Mouse (Mus musculus) embryo, embryonic 10 days (tissue): Measurements from ENCODE around the gene Ghr.

Source experiments
- DNase-seq: peaks from one replicate; pipeline ENCODE4 v3.0.0-alpha.2; 2015; ENCODE audit warnings: low spot score

Ghr gene

GRCm38 (mm10) chr15:3582807-3583636 lies at the start of gene Ghr:
Gene Ghr, minus strand, starts transcription at chr15:3583492.
- DNase-seq: peak; percentile 87

- DNase-seq: no peak
These were observed 39.5 kb upstream of the Ghr start for GRCm38 (mm10) chr15:3622746-3623145.

- no peak for DNase-seq
These were observed 37.1 kb upstream of the Ghr start for GRCm38 (mm10) chr15:3620368-3620767.

DNA sequence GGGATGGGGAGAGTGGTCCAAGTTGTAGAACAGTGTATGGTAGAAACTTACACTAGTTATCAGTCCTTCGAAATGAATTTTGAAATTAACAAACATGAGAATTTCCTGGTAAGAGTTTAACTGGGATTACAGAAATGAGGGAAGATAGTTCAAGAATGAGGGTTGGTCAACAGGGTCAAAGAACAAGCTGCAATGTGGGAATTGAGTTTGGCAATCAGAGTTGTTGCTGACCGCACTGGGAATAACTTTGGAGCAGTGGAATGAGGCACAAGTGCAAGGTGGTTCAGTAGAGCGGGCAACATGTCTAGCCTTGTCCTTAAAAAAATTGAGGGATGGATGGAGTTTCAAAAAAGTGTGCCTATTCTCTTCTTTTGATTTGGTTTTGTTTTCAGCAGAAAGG lies 35.0 kb upstream of the Ghr start:
- no peak for DNase-seq

DNA sequence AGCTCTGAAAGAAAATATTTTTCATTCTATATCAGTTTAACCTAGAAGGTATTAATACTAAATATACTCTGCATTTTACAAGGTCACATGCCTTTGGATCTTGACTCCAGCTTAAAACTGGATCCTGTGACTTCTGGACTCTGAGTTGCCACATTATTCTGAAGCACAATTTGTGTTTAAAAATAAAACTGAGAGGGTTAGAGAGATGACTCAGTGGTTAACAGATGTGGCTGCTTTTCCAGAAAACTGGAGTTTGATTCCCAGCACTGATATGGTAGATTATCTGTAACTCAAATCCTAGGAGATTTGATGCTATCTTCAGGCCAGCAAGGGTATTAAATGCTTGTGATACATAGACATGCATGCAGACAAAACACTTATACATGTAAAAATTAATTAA lies 28.7 kb upstream of the Ghr start:
- no peak for DNase-seq

DNA sequence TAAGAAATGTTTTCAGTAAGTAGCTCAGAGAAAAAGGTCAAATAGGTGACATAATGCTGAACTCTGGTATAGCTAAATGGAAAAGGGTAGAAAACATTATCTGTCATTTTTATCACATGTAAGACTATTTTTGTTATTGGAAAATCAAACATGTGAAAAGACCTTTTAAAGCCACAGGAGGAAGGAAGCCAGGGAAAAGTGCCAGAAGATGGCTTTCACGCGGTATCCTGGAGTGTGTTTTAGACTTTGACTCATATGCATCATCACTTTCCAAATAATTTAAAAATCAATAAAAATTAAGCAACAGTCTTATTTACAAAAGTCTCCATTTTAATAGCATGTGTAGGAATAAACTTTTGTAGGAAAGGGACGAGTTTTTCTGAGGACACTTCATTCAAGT lies 24.7 kb upstream of the Ghr start:
- no peak for DNase-seq

- no peak for DNase-seq
These were observed 18.8 kb upstream of the Ghr start for GRCm38 (mm10) chr15:3602098-3602486.

DNA sequence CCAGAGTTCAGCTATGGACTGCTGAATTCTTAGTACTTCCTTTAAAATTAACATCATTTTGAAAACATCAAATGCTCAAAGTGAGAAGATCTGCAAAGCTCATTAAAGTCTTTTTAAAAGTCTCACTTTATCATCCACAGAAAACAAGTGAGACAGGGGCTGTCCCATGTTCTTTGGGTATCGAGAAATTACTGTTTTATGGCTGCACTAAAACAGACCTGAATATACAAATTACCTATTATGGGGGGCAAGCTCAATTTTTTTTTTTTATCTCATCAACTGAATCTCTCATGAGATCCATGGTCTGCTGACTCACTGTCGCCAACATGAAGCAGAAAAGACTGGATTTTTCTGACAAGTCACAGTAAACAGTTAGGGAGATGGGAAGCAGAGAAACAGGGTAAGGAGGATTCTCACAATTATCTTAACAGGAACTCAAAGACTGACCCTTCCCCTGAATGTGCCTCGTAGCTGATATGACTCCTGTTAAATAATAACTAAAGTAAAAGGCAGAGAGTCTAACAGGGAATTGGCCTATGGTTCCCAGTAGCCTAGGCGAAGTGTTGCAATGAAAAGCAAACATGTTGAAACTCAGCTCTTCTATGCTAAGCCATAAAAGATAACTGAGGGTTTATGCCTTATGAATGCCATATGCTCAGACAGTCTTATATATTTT lies 18.3 kb upstream of the Ghr start:
- no peak for DNase-seq

GRCm38 (mm10) chr15:3587879-3588278 lies 4.6 kb upstream of the Ghr start:
- no peak for DNase-seq

- no peak for DNase-seq
These were observed 1.1 kb upstream of the Ghr start for GRCm38 (mm10) chr15:3584361-3584760.

DNA sequence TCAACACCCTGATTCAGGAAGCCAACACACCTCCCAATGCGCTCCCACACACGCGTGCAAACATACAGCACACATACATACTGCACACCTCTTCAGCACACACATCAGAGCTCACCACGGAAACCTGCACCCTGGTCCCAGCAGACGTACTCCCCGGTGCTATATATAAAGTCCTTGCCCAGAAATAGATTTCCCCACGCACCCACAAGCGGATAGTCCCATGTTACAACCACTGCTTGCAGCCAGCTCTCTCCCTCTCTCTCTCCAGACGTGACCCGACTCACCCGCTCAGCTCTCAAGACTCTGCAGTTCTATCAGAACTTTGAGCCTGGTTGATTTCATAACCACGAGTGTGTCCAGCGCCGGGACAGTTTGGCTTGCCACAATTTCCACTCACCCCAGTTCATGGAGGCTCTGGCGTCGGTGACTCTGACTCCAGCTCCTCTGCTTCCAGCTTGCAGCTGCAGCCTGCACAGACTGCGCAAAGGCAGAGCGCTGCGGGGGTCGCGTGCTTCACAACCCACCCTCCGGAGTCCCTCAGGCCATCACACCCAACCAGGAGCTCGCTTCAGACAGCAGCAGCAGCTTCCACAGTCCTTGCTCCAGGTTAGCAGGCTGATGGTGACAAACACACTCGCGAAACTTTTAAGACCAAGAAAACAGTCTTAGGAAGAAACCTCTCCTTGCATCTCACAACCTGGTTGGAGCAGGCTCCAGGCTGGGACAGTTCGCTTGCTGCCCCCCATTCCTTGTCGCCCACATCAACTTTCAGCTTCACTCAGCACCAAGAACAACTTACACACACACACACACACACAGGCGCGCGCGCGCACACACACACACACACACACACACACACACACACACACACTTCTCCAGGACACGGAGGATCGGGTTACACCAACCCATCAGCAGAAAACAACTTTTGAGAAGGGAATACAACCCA lies 1.2 kb downstream of the Ghr start:
- peak; percentile 62 for DNase-seq

GRCm38 (mm10) chr15:3581337-3581736 lies 2.0 kb downstream of the Ghr start:
- no peak for DNase-seq

- no peak for DNase-seq
These were observed 3.1 kb downstream of the Ghr start for GRCm38 (mm10) chr15:3580216-3580615.

DNA sequence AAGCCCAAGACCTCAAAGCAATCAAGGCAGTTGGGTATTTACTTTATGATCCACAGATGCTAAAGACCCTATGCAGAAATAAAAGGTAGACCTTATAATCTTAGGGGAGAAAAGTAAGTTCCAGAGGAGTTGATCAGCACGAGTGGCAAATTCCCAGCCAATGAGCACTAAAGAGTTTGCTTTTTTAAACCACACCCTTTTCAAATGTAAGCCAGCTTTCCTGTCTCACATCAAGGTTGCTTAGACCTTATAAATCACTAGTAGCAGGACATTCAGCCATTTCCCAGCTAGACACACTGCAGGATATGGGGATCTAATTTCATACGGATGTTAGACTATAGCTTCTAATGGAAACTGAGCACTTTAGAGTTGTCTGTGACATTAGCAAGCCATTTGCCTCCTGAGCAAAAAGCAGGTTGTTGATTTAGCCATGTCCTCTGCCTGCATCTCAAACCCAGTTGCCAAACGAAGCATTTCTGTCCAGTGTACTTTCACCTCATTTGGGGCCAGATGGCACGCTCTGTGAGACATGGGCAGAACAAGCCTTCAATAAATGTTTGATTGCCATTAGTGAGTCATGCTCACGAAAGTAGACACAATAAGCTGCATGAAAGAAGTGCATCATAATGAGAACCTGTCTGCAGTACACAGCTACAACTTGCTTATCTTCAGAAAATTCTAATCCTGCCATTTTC lies 4.9 kb downstream of the Ghr start:
- DNase-seq: no peak

DNA sequence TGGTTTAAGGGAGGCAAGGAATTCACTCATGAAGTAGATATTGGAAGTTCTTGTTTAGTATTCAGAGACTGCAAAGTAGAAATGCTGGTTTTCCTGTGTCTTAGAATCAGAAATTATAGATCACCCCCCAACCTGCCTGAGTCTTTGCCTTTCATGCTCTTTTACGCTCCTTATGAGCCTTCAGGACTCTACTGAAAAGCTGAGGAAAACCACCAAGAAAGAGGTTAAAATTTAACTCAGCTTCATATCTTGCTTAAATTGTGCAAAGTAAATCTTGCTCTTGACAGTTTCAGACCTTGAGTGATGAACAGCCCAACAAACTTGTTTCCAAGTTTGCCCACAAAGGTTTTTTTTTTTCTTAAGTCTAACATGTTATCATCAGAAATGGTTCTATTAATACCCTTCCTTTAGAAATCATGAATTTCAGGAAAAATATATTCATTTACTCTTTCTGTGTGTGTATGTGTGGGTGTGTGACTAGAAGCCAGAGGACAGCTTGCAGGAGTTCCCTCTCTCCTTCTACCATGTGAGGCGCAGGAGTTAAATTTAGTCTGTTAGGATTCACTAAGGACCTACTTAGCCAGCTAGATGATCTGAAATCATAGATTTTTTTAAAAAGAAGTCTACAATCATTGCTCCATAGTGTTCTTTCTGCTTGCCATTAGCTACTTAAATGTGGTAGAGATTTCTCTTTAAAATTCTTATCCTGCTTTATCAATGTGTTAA lies 14.0 kb downstream of the Ghr start:
- DNase-seq: no peak

DNA sequence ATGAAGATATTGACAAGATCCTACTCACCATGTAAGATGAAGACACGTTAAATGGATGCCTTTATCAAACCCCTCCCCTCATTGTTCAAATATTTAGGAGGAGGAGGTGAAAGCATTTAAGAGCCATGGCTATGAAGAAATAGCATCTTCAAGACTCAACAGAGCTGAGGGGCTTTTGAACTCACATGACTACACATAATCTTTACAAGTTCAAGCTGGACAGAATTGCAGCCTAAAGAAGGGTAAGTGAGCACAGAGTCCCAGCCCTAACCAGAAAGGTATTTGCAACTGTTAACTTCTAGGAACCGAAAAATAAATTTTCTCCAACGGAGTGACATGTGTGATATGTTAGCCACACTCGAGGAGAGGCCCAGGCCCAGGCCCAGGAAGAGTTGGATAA lies 18.7 kb downstream of the Ghr start:
- DNase-seq: no peak

DNA sequence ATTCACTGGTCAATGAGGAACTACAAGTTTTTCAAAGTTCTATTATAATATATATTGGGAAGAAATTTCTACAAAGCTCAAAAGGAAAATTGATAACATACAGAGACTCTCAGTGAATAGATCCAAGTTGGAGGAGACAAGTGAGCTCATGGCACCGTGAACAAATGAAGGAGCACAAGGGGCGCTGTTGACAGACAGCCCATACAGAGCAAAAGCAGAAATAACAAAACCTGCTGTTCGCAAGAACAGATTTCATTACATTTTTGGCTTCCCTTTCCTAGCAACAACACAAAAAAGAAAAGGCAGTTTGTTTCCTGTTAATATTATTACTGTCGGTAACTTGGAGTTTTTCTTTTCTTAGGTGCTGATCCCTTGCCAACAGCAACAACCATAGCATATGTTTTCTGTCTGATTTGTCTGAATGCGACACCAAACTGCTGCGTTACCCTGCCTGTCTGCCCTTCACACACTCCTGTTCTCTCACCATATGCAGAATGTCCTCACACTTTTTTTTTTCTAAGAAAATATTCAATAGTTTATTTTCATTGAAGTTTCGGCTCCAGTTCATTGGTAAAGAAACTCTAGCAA lies 19.3 kb downstream of the Ghr start:
- no peak for DNase-seq

DNA sequence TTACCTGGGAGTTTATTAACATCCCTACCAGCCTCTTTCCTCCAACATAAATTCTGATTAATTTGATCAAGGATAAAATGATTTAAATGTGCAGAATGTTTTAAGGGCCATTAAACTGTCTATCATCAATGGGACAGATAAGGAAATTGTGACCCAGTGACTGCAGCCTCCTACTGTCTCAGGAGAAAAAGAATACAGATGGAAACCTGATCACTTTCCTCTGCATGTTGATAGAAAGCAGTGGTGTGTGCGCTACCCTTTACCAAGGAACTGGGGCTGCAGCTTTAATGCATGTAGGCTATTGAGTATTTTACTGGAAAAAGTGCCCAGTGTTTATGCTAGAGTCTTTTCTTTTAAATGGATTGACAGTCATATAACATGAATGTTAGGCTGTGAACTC lies 19.8 kb downstream of the Ghr start:
- no peak for DNase-seq

DNA sequence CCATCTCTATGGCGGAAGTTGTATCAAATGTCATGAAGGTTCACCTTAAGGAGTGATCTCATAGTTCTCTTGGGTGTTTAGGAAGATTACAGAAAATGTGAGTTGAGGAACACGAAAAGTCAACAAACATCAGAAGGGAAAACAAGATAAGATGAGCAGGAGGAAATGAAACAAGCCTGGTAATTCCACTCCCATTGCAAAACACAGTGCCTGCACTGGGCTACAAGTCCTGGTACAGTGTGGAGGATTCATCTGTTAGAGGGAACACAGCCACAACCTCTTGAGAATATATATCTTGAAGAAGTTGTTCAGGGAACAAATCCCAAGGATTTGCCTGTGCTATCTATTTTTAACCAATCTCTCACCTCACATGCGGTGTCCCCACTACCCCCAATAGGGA lies 24.8 kb downstream of the Ghr start:
- no peak for DNase-seq

DNA sequence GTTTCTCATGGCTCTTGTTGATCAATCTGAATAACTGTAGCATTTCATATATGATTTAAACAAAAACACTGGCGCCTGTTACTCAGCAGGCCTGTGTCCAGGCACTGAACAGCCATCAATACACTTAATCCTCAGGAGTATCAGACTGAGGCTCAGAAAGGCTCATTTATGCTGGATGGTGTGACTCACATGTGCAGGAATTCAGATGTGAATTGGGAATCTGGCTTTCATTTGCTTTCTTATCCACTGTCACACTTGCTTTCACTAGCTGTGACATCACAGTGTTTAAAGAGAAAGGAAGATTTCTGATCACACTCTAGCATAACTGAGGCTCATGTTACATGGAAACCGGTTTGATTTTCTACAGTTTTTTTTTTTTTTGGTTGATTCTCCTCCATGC lies 39.0 kb downstream of the Ghr start:
- DNase-seq: no peak
